Mouse (Mus musculus) heart, adult 2 months (tissue): ENCODE measurements around the gene Brat1.

Experiments
- CTCF ChIP-seq: fragments of 200-600 bp; IDR thresholded peaks from 2 replicates; pipeline ENCODE4 v1.8.1; 2022; ENCODE audit warnings: antibody characterized with exemption, mild to moderate bottlenecking, moderate library complexity
- EP300 ChIP-seq: fragments of 200-500 bp; IDR thresholded peaks from 2 replicates; pipeline ENCODE4 v1.6.1; 2011; ENCODE audit warnings: low read depth, low read length, control low read depth; ENCODE audit not compliant: insufficient read depth
- POLR2A ChIP-seq: fragments of 200-500 bp; IDR thresholded peaks from 2 replicates; pipeline ENCODE4 v1.6.1; 2011; ENCODE audit warnings: mild to moderate bottlenecking, low read depth, low read length, control low read depth; ENCODE audit not compliant: insufficient read depth

DNA sequence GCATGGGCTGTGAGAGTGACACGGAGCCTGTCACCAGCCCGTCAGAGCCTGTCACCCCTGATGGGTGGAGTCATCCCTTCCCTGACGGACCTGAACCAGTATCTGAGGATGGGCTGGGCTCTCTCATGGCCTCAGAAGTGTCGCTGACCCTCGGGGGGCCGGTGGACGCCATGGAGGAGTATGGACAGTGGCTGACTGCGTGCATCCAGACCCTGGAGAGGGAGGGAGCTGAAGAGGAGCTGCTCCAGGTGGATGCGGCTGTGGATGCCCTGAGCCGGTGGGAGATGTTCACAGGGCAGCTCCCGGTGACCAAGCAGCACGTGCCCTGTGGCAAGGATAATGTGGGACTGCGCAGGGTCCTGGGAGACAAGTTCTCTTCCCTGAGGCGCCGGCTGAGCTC lies 47.2 kb downstream of the Brat1 start:
- no peak for TF ChIP-seq CTCF
- no peak for TF ChIP-seq POLR2A
- no peak for TF ChIP-seq EP300
